Mouse (Mus musculus): ENCODE results near the gene 1700093K21Rik. TPM values are rescaled to one million over a fixed set of nuclear protein-coding genes. Genes with fewer than 3 reads are reported as not detected.

The 1700093K21Rik gene
- not detected for polyA plus RNA-seq (2017; shearing (Covaris generic))

DNA sequence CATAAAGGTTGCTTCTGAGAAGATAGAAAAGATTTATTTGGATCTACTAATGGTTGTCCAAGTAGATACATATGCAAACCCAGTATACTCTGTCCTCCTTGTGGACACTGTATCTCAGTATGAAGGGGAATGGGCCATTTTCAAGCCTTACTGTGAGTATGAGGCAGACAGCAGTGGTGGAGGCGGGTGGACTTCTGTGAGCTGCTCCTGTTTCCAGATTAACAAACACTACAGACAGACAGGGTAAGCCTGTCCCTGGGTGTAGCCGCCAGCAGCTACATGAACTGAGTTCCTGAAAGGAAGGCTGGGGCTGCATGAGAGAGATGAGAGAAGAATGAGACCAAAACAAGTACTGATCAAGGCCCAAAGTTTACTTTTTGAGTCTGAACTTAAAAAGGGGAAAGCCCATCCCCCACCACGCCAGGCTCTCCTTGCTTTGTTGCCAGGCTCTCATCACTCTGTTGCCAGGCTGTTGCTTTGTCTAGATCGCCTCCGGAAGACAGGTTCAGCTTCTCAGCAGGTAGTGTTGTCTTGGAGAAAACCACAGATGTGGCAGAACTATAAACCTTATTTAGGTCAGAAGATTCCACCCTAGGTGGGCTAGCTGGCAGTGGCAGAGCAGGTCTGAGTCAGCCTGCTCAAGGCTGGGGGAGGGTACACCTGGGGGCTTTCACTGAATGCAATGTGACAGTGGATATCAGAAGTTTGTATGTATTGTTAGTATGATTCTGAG, at the start of gene 1700093K21Rik:
1700093K21Rik (minus strand) TSS at position 683 of the 733 bp plus-strand sequence.

DNA sequence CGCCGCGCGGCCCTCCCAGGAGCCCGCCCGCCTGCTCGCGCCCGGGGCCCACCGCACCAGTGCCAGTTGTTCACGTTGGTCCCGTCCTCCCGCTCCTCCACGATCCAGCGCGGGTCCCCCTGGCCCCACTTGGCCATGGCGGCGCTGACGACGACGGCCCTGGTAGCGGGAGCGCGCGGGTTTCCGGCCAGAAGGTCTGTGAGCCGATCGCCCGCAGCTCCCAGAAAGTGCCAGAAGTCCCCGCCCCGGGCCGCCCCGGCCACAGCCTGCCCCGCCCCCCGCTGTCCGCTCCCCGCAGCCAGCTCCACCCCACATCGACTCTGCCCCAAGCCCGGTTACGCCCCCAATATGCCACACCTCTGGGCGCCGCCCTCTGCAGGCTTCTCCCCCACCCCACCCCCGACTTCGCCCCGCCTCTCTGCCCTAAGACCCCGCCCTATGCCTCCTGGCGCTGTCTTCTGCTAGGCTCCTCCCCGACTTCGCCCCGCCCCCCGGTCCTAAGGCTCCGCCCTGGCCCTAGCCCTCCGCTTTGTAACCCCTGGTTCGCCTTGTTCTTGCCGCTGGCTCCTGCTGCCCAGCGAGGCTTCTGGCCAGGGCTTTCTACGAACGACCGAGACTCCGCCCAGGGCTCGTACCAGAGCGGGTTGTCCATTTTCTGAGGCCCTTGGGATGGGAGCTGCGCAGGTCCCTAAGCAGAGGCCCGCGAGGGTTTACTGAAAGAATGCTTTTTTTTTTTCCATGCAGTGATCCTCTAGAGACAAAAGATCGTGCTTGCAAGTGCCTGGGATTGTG, 23.0 kb downstream of the 1700093K21Rik start, which contains the start of gene Ahsa2:
Ahsa2 (minus strand) TSS at position 313 of the 792 bp plus-strand sequence.

Other genes starting within 250 kb of the 1700093K21Rik start
- gene Usp34, start 214.3 kb downstream of the 1700093K21Rik start, polyA plus RNA-seq (2017; shearing (Covaris generic)): 19.7 TPM
- gene Ahsa2, start 23.1 kb downstream of the 1700093K21Rik start, polyA plus RNA-seq (2017; shearing (Covaris generic)): 92.7 TPM
- gene 0610010F05Rik, start 112.5 kb upstream of the 1700093K21Rik start, polyA plus RNA-seq (2017; shearing (Covaris generic)): 0.62 TPM
- 22.5 TPM for gene Pus10, start 144.5 kb upstream of the 1700093K21Rik start, polyA plus RNA-seq (2017; shearing (Covaris generic))
- 30.3 TPM for gene Pex13, start 144.8 kb upstream of the 1700093K21Rik start, polyA plus RNA-seq (2017; shearing (Covaris generic))
- gene Rel, start 249.8 kb upstream of the 1700093K21Rik start, polyA plus RNA-seq (2017; shearing (Covaris generic)): 41.4 TPM

Data from activated CD4-positive, CD25-positive, alpha-beta regulatory T cell, adult 9 weeks (primary cell).